Mouse (Mus musculus): Measurements from ENCODE around the gene Lrrn3. TPM values are rescaled to one million over a fixed set of nuclear protein-coding genes. Genes with fewer than 3 reads are reported as not detected.

The Lrrn3 gene
- polyA plus RNA-seq (2014; fragmentation: Nextera tagmentation; extraction: Ambion mirVana), result 75.8 and 96.4 TPM in 2 replicates

DNA sequence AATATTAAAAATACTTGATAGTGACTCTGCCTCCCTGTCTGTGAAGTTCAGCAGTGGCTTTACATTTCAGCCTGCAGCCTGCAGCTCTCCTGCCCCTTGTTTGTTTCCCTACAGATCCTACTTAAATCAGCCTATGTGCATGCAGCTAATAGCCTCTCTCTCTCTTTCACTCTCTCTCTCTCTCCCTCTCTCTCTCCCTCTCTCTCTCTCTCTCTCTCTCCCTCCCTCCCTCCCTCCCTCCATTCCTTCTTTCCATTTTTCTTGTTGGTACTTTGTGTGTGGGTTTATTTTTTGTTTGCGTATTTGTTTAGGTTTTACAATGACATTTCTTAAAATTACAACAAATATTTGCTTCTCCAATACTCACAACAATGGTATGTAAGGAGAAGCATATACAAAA lies at the start of gene Lrrn3:
Gene Lrrn3, minus strand, starts transcription at position 101 of the 400 bp plus-strand sequence.
- Histone ChIP-seq H3K36me3 (ENCODE audit: control insufficient read depth, insufficient read depth, low read length) (no peaks in the 10 kb centered on the region), H3K27me3 (replicated peaks; ENCODE audit: control insufficient read depth, insufficient read depth, low read length) (no peaks in the 10 kb centered on the region), H3K9ac (ENCODE audit: low read length) (peak within 1 kb of the TSS; percentile 71), H3K9me3 (replicated peaks; ENCODE audit: control insufficient read depth, low read length) (no peaks in the 10 kb centered on the region), H3K4me3 (ENCODE audit: low read depth, low read length) (peak within 1 kb of the TSS; percentile 45), H3K4me2 (ENCODE audit: low read length) (peak within 1 kb of the TSS; percentile 56), H3K4me1 (ENCODE audit: control insufficient read depth, insufficient read depth, low read length) (peaks cover 10% of the 10 kb centered on the region; the same call in 1 of the 2 replicates), H3K27ac (ENCODE audit: low read depth, low read length) (peak within 1 kb of the TSS; percentile 78)
- DNase-seq (ENCODE audit: low spot score) (no peak), ATAC-seq (no peak)
- 97% methylated on average over 1 of the region's 1 CpGs for WGBS

DNA sequence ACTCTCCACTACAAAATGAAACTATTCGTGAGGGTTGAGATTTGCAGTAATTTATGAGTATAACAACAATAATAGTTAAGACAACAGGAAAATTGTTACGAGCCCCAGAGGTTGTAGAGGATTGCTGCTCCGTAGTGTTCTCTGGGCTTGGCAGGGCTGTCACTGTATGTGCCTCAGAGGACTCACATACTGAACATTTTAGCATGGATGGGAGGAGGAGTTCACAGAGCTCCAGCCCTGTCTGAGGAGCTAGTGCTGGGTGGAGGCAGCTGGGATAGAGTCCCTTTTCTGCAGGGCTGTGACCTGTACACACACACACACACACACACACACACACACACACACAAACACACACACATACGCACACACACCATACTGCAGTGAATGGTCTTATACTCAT lies 42.2 kb upstream of the Lrrn3 start:
- Histone ChIP-seq H3K27me3 (replicated peaks; ENCODE audit: control insufficient read depth, insufficient read depth, low read length) (no peaks in the 10 kb centered on the region), H3K27ac (ENCODE audit: low read depth, low read length) (no peak overlapping the region), H3K4me1 (ENCODE audit: control insufficient read depth, insufficient read depth, low read length) (peaks cover 4% of the 10 kb centered on the region; the same call in 1 of the 2 replicates), H3K36me3 (ENCODE audit: control insufficient read depth, insufficient read depth, low read length) (no peaks in the 10 kb centered on the region), H3K4me3 (ENCODE audit: low read depth, low read length) (no peak overlapping the region), H3K9me3 (replicated peaks; ENCODE audit: control insufficient read depth, low read length) (no peaks in the 10 kb centered on the region), H3K9ac (ENCODE audit: low read length) (no peak overlapping the region), H3K4me2 (ENCODE audit: low read length) (no peak overlapping the region)
- DNase-seq (ENCODE audit: low spot score) (no peak), ATAC-seq (no peak)
- WGBS, result 83% methylated on average over 4 of the region's 4 CpGs

DNA sequence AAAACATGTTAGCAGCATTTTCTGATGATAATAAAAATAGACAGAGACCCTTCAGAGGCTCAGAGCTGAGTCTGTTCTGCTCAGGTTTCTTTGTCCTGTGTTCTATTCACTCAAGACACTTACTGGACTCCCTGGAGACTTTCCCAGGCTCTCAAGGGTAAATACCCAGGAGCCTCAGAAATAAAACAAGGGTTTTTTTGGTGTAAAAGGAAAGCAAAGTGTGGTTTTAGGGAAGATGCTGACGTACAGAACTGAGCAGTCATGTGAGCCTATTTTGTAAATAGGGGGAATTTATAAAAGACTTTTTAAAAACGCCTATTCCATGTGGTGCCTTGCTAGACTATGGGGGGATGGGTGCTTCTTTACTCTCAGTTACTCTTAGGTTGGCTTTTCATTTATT lies 40.5 kb upstream of the Lrrn3 start:
- H3K9ac ChIP-seq (ENCODE audit: low read length), result no peak overlapping the region
- peaks cover 4% of the 10 kb centered on the region; the same call in 1 of the 2 replicates for H3K4me1 ChIP-seq (ENCODE audit: control insufficient read depth, insufficient read depth, low read length)
- no peak overlapping the region for H3K27ac ChIP-seq (ENCODE audit: low read depth, low read length)
- no peaks in the 10 kb centered on the region for H3K36me3 ChIP-seq (ENCODE audit: control insufficient read depth, insufficient read depth, low read length)
- no peaks in the 10 kb centered on the region for H3K27me3 ChIP-seq (replicated peaks; ENCODE audit: control insufficient read depth, insufficient read depth, low read length)
- ATAC-seq (no peak), DNase-seq (ENCODE audit: low spot score) (peak; percentile 6)
- no peak overlapping the region for H3K4me3 ChIP-seq (ENCODE audit: low read depth, low read length)
- 6% methylated on average over 2 of the region's 2 CpGs for whole genome bisulfite sequencing
- no peaks in the 10 kb centered on the region for H3K9me3 ChIP-seq (replicated peaks; ENCODE audit: control insufficient read depth, low read length)
- no peak overlapping the region for H3K4me2 ChIP-seq (ENCODE audit: low read length)

DNA sequence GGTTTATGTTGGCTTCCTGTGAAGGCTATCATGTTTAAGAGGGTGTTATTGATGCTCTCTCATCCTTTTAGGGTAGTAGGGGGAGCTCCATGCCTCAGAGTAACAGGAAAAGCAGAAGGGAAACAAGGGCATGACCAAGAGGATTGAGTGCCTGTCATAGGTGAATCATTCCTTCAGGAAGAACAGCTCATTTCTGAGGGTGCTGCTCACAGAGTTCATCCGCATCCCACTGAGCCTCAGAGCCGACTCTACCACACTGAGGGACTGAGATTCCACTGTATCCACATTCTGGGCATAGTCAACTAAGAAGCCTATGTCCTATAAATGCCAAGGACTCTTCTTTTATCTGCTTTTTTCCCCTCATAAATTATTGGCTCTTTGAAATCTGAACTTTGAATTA lies 35.4 kb upstream of the Lrrn3 start:
- WGBS, result 92% methylated on average over 2 of the region's 2 CpGs
- no peaks in the 10 kb centered on the region for H3K36me3 ChIP-seq (ENCODE audit: control insufficient read depth, insufficient read depth, low read length)

DNA sequence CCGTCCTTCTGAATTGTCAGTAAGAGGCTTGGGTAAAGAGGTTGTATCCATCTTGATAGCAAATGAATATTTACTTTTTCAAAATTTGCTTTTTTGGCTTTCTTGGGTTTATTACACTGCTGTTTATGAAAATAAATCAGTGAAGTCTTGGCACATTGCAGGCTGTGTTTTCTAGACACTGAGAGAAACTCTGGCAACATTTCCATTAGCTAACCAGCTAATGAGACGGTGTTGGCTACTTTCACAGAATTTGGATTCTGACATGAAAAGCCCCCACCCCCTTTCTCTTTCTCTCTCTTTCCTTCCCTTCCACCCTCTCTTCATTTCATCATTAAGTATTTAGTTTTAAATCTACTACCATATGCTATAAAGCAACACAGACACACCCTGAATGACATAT lies 34.1 kb upstream of the Lrrn3 start:
- Histone ChIP-seq H3K9ac (ENCODE audit: low read length) (no peak overlapping the region), H3K4me3 (ENCODE audit: low read depth, low read length) (no peak overlapping the region), H3K27ac (ENCODE audit: low read depth, low read length) (no peak overlapping the region), H3K9me3 (replicated peaks; ENCODE audit: control insufficient read depth, low read length) (no peaks in the 10 kb centered on the region), H3K36me3 (ENCODE audit: control insufficient read depth, insufficient read depth, low read length) (no peaks in the 10 kb centered on the region), H3K27me3 (replicated peaks; ENCODE audit: control insufficient read depth, insufficient read depth, low read length) (no peaks in the 10 kb centered on the region), H3K4me1 (ENCODE audit: control insufficient read depth, insufficient read depth, low read length) (no peaks in the 10 kb centered on the region), H3K4me2 (ENCODE audit: low read length) (no peak overlapping the region)
- DNase-seq (ENCODE audit: low spot score) (peak; percentile 67), ATAC-seq (no peak)
- 62% methylated on average over 2 of the region's 2 CpGs for WGBS

More for the DNA sequence above, 35.4 kb upstream of the Lrrn3 start:
- H3K9me3 ChIP-seq (replicated peaks; ENCODE audit: control insufficient read depth, low read length), result no peaks in the 10 kb centered on the region
- ATAC-seq (no peak), DNase-seq (ENCODE audit: low spot score) (no peak)
- peaks cover 2% of the 10 kb centered on the region; the same call in 1 of the 2 replicates for H3K4me1 ChIP-seq (ENCODE audit: control insufficient read depth, insufficient read depth, low read length)
- no peaks in the 10 kb centered on the region for H3K27me3 ChIP-seq (replicated peaks; ENCODE audit: control insufficient read depth, insufficient read depth, low read length)
- H3K9ac ChIP-seq (ENCODE audit: low read length), result no peak overlapping the region
- no peak overlapping the region for H3K4me2 ChIP-seq (ENCODE audit: low read length)
- no peak overlapping the region for H3K27ac ChIP-seq (ENCODE audit: low read depth, low read length)
- no peak overlapping the region for H3K4me3 ChIP-seq (ENCODE audit: low read depth, low read length)

DNA sequence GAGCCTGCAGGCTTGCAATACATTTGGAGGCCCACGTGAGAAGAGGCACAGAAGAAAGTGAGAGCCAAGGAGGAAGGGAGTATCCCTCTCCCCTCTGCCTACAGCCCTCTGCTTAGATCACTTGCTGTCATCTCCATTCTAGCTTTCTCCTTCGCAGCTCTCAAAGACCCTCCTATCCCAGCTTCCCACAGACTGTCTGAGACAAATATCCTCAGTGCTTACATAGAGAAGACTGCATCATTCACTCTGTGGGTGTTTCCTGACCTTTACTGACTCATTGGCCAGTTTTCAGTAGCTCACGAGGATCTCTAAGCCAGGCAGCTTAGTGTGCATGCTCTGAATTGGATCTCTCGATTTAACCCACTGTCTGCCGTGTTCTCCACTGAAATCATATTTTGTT lies 32.7 kb upstream of the Lrrn3 start:
- no peaks in the 10 kb centered on the region for H3K9me3 ChIP-seq (replicated peaks; ENCODE audit: control insufficient read depth, low read length)
- H3K27ac ChIP-seq (ENCODE audit: low read depth, low read length), result no peak overlapping the region
- H3K27me3 ChIP-seq (replicated peaks; ENCODE audit: control insufficient read depth, insufficient read depth, low read length), result no peaks in the 10 kb centered on the region
- 67% methylated on average over 5 of the region's 5 CpGs for WGBS
- no peak overlapping the region for H3K4me3 ChIP-seq (ENCODE audit: low read depth, low read length)
- H3K4me2 ChIP-seq (ENCODE audit: low read length), result no peak overlapping the region
- no peak overlapping the region for H3K9ac ChIP-seq (ENCODE audit: low read length)
- ATAC-seq (no peak), DNase-seq (ENCODE audit: low spot score) (no peak)
- H3K4me1 ChIP-seq (ENCODE audit: control insufficient read depth, insufficient read depth, low read length), result no peaks in the 10 kb centered on the region
- H3K36me3 ChIP-seq (ENCODE audit: control insufficient read depth, insufficient read depth, low read length), result no peaks in the 10 kb centered on the region

DNA sequence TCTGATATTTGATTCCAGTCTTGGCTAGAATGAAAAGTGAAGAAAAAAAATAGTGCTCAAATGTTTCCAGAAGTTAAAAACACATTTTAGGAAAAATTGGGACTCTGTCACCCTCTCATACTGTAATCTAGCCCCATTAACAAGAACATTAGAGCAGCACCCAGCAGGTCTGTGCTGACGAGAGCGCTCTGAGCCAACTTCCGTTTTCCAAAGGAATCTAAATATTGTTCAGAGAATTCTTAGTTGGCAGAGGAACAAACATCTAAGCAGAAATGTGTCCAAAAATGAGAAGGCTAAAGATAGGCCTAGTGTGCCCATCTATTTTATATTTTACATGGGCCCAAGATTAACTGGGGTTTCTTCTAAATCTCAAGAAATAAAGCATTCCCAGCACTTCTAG lies 24.4 kb upstream of the Lrrn3 start:
- H3K9ac ChIP-seq (ENCODE audit: low read length), result no peak overlapping the region
- WGBS, result 76% methylated on average over 3 of the region's 3 CpGs
- no peak for DNase-seq (ENCODE audit: low spot score)

DNA sequence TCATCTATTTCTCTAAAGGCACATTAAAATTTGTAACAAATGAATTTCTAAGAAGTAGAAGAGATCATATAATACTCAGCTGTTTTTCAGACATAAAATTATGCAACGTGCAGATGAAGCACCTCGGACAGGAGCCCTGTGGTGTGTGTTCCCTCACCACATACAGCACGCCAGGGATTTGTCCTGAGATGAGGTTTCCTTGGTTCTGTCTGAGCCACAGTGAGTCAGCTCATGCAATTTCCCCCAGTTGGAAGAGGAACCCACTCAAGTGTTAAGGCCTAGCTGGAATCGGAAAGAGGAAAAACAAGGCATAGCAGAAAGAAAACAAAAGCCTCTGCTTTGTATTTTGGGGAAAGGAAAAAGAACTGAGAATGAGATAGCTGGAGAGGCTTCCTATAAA lies 22.4 kb upstream of the Lrrn3 start:
- ATAC-seq, result no peak
- no peak for DNase-seq (ENCODE audit: low spot score)
- H3K4me3 ChIP-seq (ENCODE audit: low read depth, low read length), result no peak overlapping the region
- H3K4me1 ChIP-seq (ENCODE audit: control insufficient read depth, insufficient read depth, low read length), result no peaks in the 10 kb centered on the region
- H3K9ac ChIP-seq (ENCODE audit: low read length), result no peak overlapping the region
- no peak overlapping the region for H3K4me2 ChIP-seq (ENCODE audit: low read length)
- no peaks in the 10 kb centered on the region for H3K27me3 ChIP-seq (replicated peaks; ENCODE audit: control insufficient read depth, insufficient read depth, low read length)
- no peaks in the 10 kb centered on the region for H3K9me3 ChIP-seq (replicated peaks; ENCODE audit: control insufficient read depth, low read length)
- 91% methylated on average over 4 of the region's 4 CpGs for WGBS
- no peak overlapping the region for H3K27ac ChIP-seq (ENCODE audit: low read depth, low read length)
- no peaks in the 10 kb centered on the region for H3K36me3 ChIP-seq (ENCODE audit: control insufficient read depth, insufficient read depth, low read length)

More for the DNA sequence above, 24.4 kb upstream of the Lrrn3 start:
- H3K9me3 ChIP-seq (replicated peaks; ENCODE audit: control insufficient read depth, low read length), result no peaks in the 10 kb centered on the region
- H3K4me3 ChIP-seq (ENCODE audit: low read depth, low read length), result no peak overlapping the region
- H3K4me2 ChIP-seq (ENCODE audit: low read length), result no peak overlapping the region
- no peaks in the 10 kb centered on the region for H3K36me3 ChIP-seq (ENCODE audit: control insufficient read depth, insufficient read depth, low read length)
- no peaks in the 10 kb centered on the region for H3K27me3 ChIP-seq (replicated peaks; ENCODE audit: control insufficient read depth, insufficient read depth, low read length)
- no peaks in the 10 kb centered on the region for H3K4me1 ChIP-seq (ENCODE audit: control insufficient read depth, insufficient read depth, low read length)
- no peak for ATAC-seq
- no peak overlapping the region for H3K27ac ChIP-seq (ENCODE audit: low read depth, low read length)

DNA sequence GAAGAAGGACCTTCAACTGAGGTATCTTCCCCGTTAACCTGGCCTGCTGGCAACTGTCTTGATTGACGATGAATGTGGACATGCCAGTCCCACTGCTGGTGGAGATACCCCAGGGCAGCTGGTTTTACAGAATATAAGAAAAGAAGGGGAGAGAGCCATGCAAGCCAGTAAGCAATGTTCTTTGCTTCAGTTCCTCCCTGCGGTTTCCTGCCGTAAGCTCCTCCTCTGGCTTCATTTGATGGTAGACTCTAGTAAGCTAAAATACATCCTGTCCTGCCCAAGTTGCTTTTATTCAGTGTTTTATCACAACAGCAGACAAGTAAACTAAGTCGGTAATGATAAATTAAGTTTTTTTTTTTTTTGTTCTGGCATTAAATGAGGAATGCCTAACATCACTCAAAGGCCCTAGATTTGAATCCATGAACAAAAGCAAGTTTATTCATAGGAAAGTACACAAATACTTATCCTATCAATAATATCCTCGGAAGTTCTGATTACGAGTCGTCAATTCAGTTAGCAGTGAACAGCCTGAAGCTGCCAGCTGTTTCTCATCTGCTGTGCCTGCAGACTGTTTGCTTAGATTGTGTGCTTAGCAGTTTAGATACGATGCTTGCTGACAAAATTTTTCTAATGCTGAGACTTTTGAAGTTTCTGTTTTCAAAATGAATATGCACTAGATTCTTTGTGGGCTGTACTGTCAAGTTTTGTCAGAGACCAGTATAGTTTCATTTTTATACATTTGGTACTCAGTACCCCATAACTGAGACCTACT lies 14.0 kb upstream of the Lrrn3 start:
- no peak for DNase-seq (ENCODE audit: low spot score)
- Histone ChIP-seq H3K27me3 (replicated peaks; ENCODE audit: control insufficient read depth, insufficient read depth, low read length) (no peaks in the 10 kb centered on the region), H3K4me2 (ENCODE audit: low read length) (no peak overlapping the region), H3K27ac (ENCODE audit: low read depth, low read length) (no peak overlapping the region), H3K4me3 (ENCODE audit: low read depth, low read length) (no peak overlapping the region), H3K9me3 (replicated peaks; ENCODE audit: control insufficient read depth, low read length) (no peaks in the 10 kb centered on the region), H3K36me3 (ENCODE audit: control insufficient read depth, insufficient read depth, low read length) (no peaks in the 10 kb centered on the region), H3K9ac (ENCODE audit: low read length) (no peak overlapping the region), H3K4me1 (ENCODE audit: control insufficient read depth, insufficient read depth, low read length) (no peaks in the 10 kb centered on the region)
- ATAC-seq, result no peak
- whole genome bisulfite sequencing, result 83% methylated on average over 9 of the region's 9 CpGs

Data from forebrain, embryonic 14.5 days (tissue).